Mouse (Mus musculus) limb, embryonic 14.5 days (tissue): Measurements from ENCODE around the gene Arhgap22. TPM values are rescaled to one million over a fixed set of nuclear protein-coding genes. Genes with fewer than 3 reads are reported as not detected.

ENCODE experiments used
- ATAC-seq: fragments of 200-750 bp; cut with Nextera tagmentation; 2 replicates; pipeline ENCODE4 v1.8.0; 2017; ENCODE audit warnings: low read depth, moderate number of reproducible peaks, moderate TSS enrichment; ENCODE audit not compliant: low FRiP score
- DNase-seq: peaks from one replicate; pipeline ENCODE4 v3.0.0-alpha.2; 2015; ENCODE audit warnings: low spot score
- H3K27ac ChIP-seq: fragments of 300-500 bp; sonication (generic); replicated peaks from 2 replicates; pipeline ENCODE4 v1.5.1; 2014; ENCODE audit warnings: low read depth, mild to moderate bottlenecking, low read length, moderate library complexity, mixed read lengths
- H3K27me3 ChIP-seq: fragments of 300-500 bp; sonication (generic); 2 replicates; pipeline ENCODE4 v1.6.1; 2014; ENCODE audit warnings: low read length, mixed read lengths; ENCODE audit not compliant: control insufficient read depth, insufficient read depth
- H3K36me3 ChIP-seq: fragments of 300-500 bp; sonication (generic); 2 replicates; pipeline ENCODE4 v1.6.1; 2014; ENCODE audit warnings: mild to moderate bottlenecking, low read length, moderate library complexity, mixed read lengths; ENCODE audit not compliant: control insufficient read depth, insufficient read depth
- H3K4me1 ChIP-seq: fragments of 300-500 bp; sonication (generic); 2 replicates; pipeline ENCODE4 v1.6.1; 2014; ENCODE audit warnings: antibody characterized with exemption, low read length, mixed read lengths; ENCODE audit not compliant: control insufficient read depth, insufficient read depth
- H3K4me2 ChIP-seq: fragments of 300-500 bp; sonication (generic); replicated peaks from 2 replicates; pipeline ENCODE4 v1.6.1; 2014; ENCODE audit warnings: low read depth, mild to moderate bottlenecking, low read length, moderate library complexity; ENCODE audit not compliant: severe bottlenecking
- H3K4me3 ChIP-seq: fragments of 300-500 bp; sonication (generic); replicated peaks from 2 replicates; pipeline ENCODE4 v1.5.1; 2014; ENCODE audit warnings: low read length
- H3K9ac ChIP-seq: fragments of 300-500 bp; sonication (generic); 2 replicates; pipeline ENCODE4 v1.6.1; 2014; ENCODE audit warnings: mild to moderate bottlenecking, low read depth, low read length, moderate library complexity; ENCODE audit not compliant: severe bottlenecking
- H3K9me3 ChIP-seq: fragments of 300-500 bp; sonication (generic); 2 replicates; pipeline ENCODE4 v1.6.1; 2016; ENCODE audit warnings: low read length; ENCODE audit not compliant: control insufficient read depth
- POLR2A ChIP-seq: fragments of 200-500 bp; IDR thresholded peaks from 2 replicates; pipeline ENCODE4 v1.8.0; 2012; ENCODE audit warnings: inconsistent platforms, mild to moderate bottlenecking, moderate library complexity, borderline replicate concordance; ENCODE audit not compliant: insufficient read depth, insufficient read length; ENCODE audit errors: extremely low read depth
- WGBS: fragments of 180-500 bp; shearing (Covaris S2); extraction: QIAGEN DNeasy Blood & Tissue Kit; methylation state at CpG from one replicate; pipeline ENCODE4 v1.1.7; 2014; 5-methylcytosine and 5-hydroxymethylcytosine counted together
- polyA plus RNA-seq, 2 experiments: library from polyadenylated mRNA; depleted of rRNA in 1 of 2; stranded (reverse) in 1 of 2; unstranded in 1 of 2; fragments of >200 nt; fragmentation: Nextera tagmentation in 1 of 2; extraction: Ambion mirVana in 1 of 2; gene quantifications; 2 replicates each; pipeline versions ENCODE4 v1.2.1 to v1.2.3; 2012 to 2014

Gene Arhgap22
- polyA plus RNA-seq, 2 experiments, result 4.8 to 5.3 TPM

GRCm38 (mm10) chr14:33374089-33374488 lies 160.3 kb downstream of the Arhgap22 start:
- no peaks in the 10 kb centered on the region for H3K27me3 ChIP-seq
- TF ChIP-seq POLR2A, result no peak
- H3K27ac ChIP-seq, result no peak overlapping the region
- DNase-seq (no peak), ATAC-seq (no peak)
- no peak overlapping the region for H3K9ac ChIP-seq
- H3K36me3 ChIP-seq, result peaks cover 13% of the 10 kb centered on the region
- no peak overlapping the region for H3K4me3 ChIP-seq
- 80% methylated on average over 1 of the region's 1 CpGs for WGBS
- no peaks in the 10 kb centered on the region for H3K9me3 ChIP-seq
- peaks cover 6% of the 10 kb centered on the region; the same call in 1 of the 2 replicates for H3K4me1 ChIP-seq
- H3K4me2 ChIP-seq, result no peak overlapping the region

- H3K9me3 ChIP-seq, result no peaks in the 10 kb centered on the region
- DNase-seq (no peak), ATAC-seq (no peak)
- H3K27me3 ChIP-seq, result no peaks in the 10 kb centered on the region
- no peak for TF ChIP-seq POLR2A
- 95% methylated on average over 3 of the region's 3 CpGs for WGBS
- no peak overlapping the region for H3K27ac ChIP-seq
- no peak overlapping the region for H3K4me3 ChIP-seq
- peaks cover 36% of the 10 kb centered on the region for H3K36me3 ChIP-seq
- no peak overlapping the region for H3K9ac ChIP-seq
- no peaks in the 10 kb centered on the region for H3K4me1 ChIP-seq
- no peak overlapping the region for H3K4me2 ChIP-seq
Observed at GRCm38 (mm10) chr14:33377211-33377610, 163.4 kb downstream of the Arhgap22 start.

DNA sequence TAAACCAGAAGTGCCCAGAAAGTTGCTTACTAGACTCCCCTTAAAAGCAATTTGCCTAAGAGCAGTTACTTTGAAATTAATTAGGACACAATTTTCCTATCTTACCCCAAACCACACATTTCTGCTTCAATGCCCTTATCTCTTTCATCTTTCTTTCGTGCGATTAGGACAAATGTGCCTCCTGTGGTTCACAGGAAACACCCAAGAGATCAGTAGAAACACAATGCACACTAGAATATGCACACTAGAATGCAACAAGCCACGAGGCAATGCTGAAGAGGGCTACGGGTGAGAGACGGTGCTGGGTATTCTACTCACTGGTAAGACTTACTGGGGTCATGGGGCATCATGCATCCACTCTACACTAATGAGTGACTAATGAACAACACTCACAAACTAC lies 164.9 kb downstream of the Arhgap22 start:
- Histone ChIP-seq H3K4me1 (no peaks in the 10 kb centered on the region), H3K9ac (no peak overlapping the region), H3K9me3 (no peaks in the 10 kb centered on the region), H3K4me2 (no peak overlapping the region), H3K36me3 (peaks cover 49% of the 10 kb centered on the region), H3K27me3 (no peaks in the 10 kb centered on the region), H3K27ac (no peak overlapping the region), H3K4me3 (no peak overlapping the region)
- DNase-seq (no peak), ATAC-seq (no peak)
- no peak for TF ChIP-seq POLR2A
- 85% methylated on average over 5 of the region's 5 CpGs for WGBS

DNA sequence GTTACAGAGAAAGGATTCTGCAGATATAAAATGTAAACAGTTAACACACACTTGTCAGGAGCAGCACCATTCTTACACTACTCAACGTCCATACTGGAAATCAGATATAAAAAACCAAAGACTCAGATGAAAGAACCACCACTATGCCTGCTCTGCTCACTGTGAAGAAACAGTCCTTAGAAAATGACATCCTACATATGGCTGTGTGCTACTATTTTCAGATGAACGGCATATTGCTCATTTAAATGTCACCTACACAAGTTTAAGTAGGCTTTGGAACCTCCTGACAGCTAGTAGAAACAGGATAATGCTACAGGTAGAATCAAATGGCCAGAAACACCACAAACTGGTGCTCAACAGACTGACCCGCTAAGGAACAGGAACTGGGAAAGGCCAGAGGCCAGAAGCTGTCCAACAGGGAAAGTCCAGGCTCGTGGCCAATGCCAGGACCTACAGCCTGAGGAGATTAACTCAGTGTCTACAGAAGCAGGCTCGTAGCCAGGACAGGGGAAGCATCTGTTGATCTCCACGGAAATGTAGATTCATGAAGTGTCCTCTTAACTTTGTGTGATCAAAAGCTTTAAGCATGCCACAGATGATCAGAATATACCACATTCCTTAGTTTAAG lies 167.1 kb downstream of the Arhgap22 start:
- H3K9me3 ChIP-seq, result no peaks in the 10 kb centered on the region
- no peak overlapping the region for H3K9ac ChIP-seq
- 88% methylated on average over 6 of the region's 6 CpGs for WGBS
- TF ChIP-seq POLR2A, result no peak
- H3K4me2 ChIP-seq, result no peak overlapping the region
- H3K36me3 ChIP-seq, result peaks cover 59% of the 10 kb centered on the region
- ATAC-seq (no peak), DNase-seq (no peak)
- H3K27ac ChIP-seq, result no peak overlapping the region
- no peaks in the 10 kb centered on the region for H3K27me3 ChIP-seq
- H3K4me1 ChIP-seq, result no peaks in the 10 kb centered on the region
- H3K4me3 ChIP-seq, result no peak overlapping the region

- DNase-seq (no peak), ATAC-seq (no peak)
- Histone ChIP-seq H3K4me3 (no peak overlapping the region), H3K27ac (no peak overlapping the region), H3K9ac (no peak overlapping the region), H3K4me1 (no peaks in the 10 kb centered on the region), H3K36me3 (peaks cover 20% of the 10 kb centered on the region), H3K9me3 (no peaks in the 10 kb centered on the region), H3K27me3 (no peaks in the 10 kb centered on the region), H3K4me2 (no peak overlapping the region)
- 85% methylated on average over 5 of the region's 5 CpGs for WGBS
- TF ChIP-seq POLR2A, result no peak
Observed at GRCm38 (mm10) chr14:33398065-33398860, 184.4 kb downstream of the Arhgap22 start.
